Mouse (Mus musculus) megakaryocyte-erythroid progenitor cell, adult 5 weeks (primary cell): Measurements from ENCODE around the gene Fastkd3. TPM values are rescaled to one million over a fixed set of nuclear protein-coding genes. Genes with fewer than 3 reads are reported as not detected.

Source experiments
- polyA plus RNA-seq: library from polyadenylated mRNA; stranded (reverse); fragments of >175 nt; gene quantifications from 2 replicates; pipeline ENCODE4 v1.2.3, GENCODE M21; 2012

Fastkd3 gene
- polyA plus RNA-seq, result 3.4 and 4.9 TPM in 2 replicates

GRCm38 (mm10) chr13:68581747-68582516, at the start of gene Fastkd3, which contains the start of gene Mtrr:
Gene Fastkd3 (plus strand): TSS chr13:68582234.
Gene Mtrr (minus strand): TSS chr13:68582149.

DNA sequence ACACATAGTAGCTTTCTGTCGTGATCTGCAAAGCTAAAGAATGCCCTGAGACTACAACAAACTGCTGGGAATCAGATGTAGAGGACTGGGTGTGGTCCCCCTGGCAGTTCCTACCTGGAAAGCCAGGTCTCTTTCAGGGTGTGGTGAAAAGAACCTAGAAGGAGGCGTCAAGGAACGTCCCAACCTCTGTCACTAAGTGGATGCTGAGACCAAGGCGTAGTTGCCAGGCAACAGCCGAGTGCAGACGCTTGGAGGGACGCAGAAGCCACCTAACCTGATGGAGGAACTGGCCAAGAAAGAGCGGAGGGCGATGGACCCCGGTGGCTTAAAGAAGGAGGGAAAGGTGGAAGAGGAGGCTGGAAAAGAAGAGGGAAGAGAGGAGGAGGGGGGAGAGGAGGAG, 15.2 kb downstream of the Fastkd3 start, which contains the start of gene 1700001L19Rik:
1700001L19Rik (plus strand) TSS at position 223 of the 400 bp plus-strand sequence.

Other genes starting within 250 kb of the Fastkd3 start
- gene Mtrr, start 85 bp upstream of the Fastkd3 start, polyA plus RNA-seq, result 3.7 and 4.5 TPM in 2 replicates
- gene 1700001L19Rik, start 15.2 kb downstream of the Fastkd3 start, polyA plus RNA-seq, result not detected in 2 replicates